Mouse (Mus musculus) inflammation-experienced regulatory T-cells, adult 16 weeks (primary cell): ENCODE data around the gene Vmn1r19. TPM values are rescaled to one million over a fixed set of nuclear protein-coding genes. Genes with fewer than 3 reads are reported as not detected.

Experiments
- polyA plus RNA-seq: library from polyadenylated mRNA; unstranded; fragments of 100-300 nt; shearing (Covaris generic); gene quantifications from one replicate; pipeline ENCODE4 v1.2.1, GENCODE M21; 2017

The Vmn1r19 gene
- not detected for polyA plus RNA-seq

GRCm38 (mm10) chr6:57403480-57403879 lies at the start of gene Vmn1r19:
Gene Vmn1r19, plus strand, starts transcription at chr6:57403780.

GRCm38 (mm10) chr6:57363627-57364026 lies 40.0 kb upstream of the Vmn1r19 start, which contains the start of gene Vmn1r17:
Gene Vmn1r17, minus strand, starts transcription at chr6:57363727.

GRCm38 (mm10) chr6:57395683-57396082 lies 7.9 kb upstream of the Vmn1r19 start, which contains the start of gene Vmn1r18:
Gene Vmn1r18, minus strand, starts transcription at chr6:57395783.

GRCm38 (mm10) chr6:57428630-57429029 lies 25.1 kb downstream of the Vmn1r19 start, which contains the start of gene Vmn1r20:
Gene Vmn1r20, plus strand, starts transcription at chr6:57428930.

Other genes starting within 250 kb of the Vmn1r19 start
- not detected for gene Vmn1r12, start 246.9 kb upstream of the Vmn1r19 start, polyA plus RNA-seq
- gene Vmn1r13, start 200.5 kb upstream of the Vmn1r19 start, polyA plus RNA-seq = 0.21 TPM
- gene Vmn1r14, start 172.1 kb upstream of the Vmn1r19 start, polyA plus RNA-seq = not detected
- not detected for gene Vmn1r15, start 145.8 kb upstream of the Vmn1r19 start, polyA plus RNA-seq
- gene Vmn1r16, start 74.3 kb upstream of the Vmn1r19 start, polyA plus RNA-seq = not detected
- not detected for gene Vmn1r17, start 40.1 kb upstream of the Vmn1r19 start, polyA plus RNA-seq
- gene Vmn1r18, start 8.0 kb upstream of the Vmn1r19 start, polyA plus RNA-seq = not detected
- not detected for gene Vmn1r20, start 25.1 kb downstream of the Vmn1r19 start, polyA plus RNA-seq
- gene Ppm1k, start 131.7 kb downstream of the Vmn1r19 start, polyA plus RNA-seq = 16.9 TPM
- gene Herc6, start 177.2 kb downstream of the Vmn1r19 start, polyA plus RNA-seq = 37.7 TPM